Mouse (Mus musculus) thymus, postnatal 0 days (tissue): ENCODE measurements around the gene Carmil1. TPM values are rescaled to one million over a fixed set of nuclear protein-coding genes. Genes with fewer than 3 reads are reported as not detected.
"Not testable (repeated sequence)": the region's sequence is repeated elsewhere in the genome, so short reads cannot be mapped to it uniquely, and the experiment has no call there.

Experiments used
- DNase-seq: peaks from one replicate; pipeline ENCODE4 v3.0.0-alpha.2; 2015; ENCODE audit warnings: low spot score
- polyA plus RNA-seq: library from polyadenylated mRNA; unstranded; fragments of >200 nt; fragmentation: Nextera tagmentation; extraction: Ambion mirVana; gene quantifications from 2 replicates; pipeline ENCODE4 v1.2.1, GENCODE M21; 2015

Gene Carmil1
- polyA plus RNA-seq, 1 experiment from 2014 or later = 7.7 TPM

DNA sequence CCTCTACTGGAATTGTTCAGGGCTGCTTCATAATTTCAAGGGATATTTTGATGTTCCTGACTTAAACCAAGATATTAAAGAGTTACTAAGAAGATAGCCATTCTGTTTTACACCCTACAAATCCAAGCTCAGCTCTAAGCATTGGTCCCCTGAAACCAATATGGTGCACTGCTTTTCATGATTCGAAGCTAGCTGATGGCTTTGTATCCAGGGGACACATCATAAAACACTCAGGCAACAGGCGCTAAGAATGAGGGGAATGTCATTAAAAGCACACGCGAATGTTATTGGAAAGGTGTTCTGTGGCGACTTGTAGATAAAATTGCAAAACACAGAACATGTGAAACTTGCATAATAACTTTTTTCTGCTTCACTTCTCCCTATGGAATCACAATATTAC lies 174.8 kb downstream of the Carmil1 start:
- DNase-seq = no peak

DNA sequence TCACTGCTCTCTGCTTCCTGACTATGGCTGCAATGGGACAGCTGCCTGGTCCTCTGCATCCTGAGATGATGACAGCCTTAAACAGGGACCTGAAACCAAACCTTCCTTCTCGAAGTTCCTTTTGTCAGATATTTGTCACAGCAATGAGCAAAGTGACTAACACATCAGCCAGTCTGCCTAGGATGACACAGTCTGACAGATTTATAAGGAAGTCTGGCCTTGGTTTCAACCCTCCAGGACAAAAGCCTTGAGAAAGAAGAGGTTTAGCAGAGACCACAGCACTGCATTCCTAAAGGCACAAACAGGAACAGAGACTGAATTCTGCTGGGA lies 175.3 kb downstream of the Carmil1 start:
- DNase-seq = no peak

DNA sequence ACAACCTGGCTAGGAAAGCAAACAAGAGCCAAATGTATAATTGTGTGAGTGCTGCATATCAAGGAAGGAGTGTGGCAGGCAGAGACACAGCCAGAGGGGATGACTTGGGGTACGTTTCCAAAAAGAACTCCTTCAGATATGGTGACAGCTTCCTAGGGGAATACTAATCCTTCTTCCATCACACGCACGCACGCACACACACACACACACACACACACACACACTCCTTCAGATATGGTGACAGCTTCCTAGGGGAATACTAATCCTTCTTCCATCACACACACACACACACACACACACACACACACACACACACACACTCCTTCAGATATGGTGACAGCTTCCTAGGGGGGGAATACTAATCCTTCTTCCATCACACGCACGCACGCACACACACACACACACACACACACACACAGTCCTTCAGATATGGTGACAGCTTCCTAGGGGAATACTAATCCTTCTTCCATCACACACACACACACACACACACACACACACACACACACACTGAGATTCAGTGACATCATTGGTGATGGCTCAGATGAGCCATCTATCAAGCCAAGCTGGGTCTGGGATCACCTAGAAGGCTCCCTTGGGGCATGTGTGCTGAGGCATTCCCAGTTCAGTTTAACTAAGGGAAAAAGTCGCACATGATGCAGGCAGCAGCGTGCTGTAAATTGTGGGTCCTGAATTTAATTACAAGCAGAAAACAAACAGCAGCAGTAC lies 175.8 kb downstream of the Carmil1 start:
- not testable (repeated sequence) for DNase-seq

DNA sequence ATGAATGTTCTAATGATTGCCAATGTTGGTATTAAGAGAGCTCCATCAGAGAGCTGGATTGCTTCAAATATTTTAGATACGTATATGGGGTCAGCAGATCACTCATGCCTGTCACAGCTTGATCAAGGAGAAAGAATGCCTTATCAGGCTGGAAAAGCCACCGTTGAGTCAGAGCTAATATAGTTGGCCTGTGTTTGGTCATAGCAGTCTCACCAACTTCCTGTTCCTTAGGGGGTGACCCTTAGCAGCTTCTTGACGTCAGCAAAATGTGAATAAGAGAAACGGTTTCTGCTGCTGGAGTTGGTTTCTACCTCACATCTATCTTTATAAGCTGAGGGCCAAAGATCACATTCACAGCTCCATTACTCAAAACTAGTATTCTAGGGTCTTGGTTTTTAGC lies 176.6 kb downstream of the Carmil1 start:
- DNase-seq = no peak

DNA sequence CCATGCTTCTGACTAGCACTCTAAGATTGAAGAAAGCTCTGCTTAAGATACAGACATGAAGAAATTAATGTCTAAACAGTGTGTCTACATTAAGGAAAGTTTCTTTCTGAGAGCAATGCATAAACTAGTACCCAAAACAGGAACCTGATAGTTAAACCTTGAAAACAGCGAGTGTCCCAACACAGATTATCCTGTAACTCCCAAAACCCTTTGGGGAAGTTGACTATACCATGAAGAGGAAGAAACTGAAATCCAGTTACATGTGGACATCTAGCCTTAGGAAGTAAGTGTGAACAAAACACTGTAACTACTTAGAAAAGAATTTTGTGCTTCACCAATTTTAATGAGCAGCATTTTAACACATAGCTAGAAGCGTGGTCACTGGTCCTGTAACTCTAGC lies 177.4 kb downstream of the Carmil1 start:
- DNase-seq = no peak

DNA sequence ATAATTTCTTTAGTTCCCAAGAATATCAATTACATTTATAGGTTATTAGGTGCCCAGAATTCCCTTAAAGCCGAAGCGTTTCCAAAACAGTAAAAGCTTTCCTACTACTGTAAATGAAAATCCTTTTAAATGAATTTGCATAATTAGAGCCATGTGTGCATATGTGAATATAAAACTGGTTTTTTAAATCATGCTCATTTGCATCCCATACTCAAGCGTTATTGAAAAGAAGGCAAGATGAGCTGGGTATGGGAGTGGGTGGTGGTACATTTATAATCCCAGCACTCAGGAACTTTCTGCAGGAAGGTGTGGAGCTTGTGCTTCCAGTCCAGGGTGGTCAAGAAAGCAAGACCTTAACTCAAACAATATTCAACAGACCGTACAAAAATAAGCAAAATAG lies 178.3 kb downstream of the Carmil1 start:
- DNase-seq = no peak

DNA sequence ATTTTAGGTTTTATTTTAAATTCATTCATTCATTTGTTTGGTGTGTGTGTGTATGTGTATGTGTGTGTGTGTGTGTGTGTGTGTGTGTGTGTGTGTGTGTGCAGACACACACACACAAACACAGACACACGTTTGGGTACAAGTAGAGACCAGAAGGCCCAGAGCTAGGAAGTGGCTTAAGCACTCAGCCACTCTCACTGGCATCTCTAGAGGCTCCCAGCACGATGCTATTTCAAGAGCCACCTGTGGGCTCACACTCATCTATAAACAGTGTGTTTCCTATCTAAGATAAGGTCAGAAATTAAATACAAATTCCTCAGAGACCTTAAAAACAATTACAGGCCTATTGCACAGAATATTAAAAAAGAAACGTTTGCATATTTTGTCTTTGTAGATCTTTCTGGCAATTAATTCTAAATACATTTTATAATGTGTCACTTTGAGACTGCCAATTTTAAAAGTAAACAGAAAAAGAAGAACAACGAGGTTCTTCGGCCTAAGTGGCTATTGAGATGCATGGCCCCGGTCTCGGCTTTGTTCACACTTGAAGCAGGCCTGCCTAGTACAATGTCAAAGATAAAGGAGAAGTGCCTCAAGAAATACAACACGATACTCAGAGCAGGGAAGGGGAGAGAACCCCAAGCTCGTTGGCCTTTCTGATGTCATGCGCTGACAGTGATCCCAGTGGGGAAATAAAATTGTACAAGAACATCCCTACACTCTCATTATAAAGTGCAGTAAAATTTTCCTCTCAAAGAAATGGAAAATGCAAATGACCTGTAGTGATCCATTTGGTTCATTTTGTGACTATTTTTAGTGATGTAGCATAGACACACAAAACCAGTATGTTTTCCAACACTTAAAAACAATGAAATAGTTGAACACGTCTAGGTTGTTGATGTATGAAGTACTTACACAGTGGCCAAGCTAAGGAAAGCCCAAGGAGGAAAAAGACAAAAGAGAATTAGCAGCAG lies 179.2 kb downstream of the Carmil1 start:
- no peak for DNase-seq

DNA sequence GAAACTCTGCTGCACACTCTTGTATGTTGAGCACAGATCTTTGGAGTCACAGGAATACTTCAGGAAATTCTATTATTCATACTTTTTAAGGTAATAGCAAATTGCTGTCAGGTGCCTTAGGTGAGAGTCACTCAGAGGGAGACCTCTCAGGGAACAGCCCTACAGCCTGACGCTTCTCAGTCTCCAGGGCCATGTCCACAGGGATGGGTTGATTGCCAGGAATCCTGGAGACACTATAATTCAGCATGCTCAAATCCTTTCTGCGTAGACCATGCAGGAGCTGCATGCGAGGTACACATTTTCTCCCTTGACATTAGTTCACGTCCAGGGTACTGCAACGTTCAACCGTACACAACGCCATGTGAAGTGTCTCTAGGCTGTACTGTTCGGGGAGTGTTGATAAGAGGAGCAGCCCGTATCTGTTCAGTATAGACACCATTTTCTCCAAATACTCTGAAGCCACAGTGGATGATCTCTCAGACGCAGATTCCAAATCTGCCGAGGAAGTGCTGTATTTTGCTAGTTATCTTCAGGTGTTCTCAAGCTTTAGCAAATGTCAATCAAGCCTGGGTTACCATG lies 180.0 kb downstream of the Carmil1 start:
- no peak for DNase-seq

DNA sequence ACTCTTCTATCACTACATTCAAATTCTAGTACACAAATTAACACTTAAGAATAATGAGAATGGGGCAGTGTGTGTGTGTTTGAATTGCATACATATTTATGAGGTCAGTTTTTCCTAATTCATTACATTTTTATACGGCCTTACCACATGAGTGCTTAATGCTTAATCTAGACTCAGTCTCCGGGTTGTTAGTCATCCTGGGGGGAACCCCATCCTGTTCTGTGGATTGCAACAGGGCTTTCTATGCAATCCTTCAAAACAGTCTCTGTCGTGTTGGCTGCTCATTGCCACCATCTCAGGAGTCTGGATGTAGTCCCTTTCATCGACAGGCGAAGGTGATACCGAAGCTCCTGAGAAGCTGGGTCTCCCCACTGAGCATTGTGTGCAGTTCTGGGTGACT lies 184.0 kb downstream of the Carmil1 start:
- no peak for DNase-seq

DNA sequence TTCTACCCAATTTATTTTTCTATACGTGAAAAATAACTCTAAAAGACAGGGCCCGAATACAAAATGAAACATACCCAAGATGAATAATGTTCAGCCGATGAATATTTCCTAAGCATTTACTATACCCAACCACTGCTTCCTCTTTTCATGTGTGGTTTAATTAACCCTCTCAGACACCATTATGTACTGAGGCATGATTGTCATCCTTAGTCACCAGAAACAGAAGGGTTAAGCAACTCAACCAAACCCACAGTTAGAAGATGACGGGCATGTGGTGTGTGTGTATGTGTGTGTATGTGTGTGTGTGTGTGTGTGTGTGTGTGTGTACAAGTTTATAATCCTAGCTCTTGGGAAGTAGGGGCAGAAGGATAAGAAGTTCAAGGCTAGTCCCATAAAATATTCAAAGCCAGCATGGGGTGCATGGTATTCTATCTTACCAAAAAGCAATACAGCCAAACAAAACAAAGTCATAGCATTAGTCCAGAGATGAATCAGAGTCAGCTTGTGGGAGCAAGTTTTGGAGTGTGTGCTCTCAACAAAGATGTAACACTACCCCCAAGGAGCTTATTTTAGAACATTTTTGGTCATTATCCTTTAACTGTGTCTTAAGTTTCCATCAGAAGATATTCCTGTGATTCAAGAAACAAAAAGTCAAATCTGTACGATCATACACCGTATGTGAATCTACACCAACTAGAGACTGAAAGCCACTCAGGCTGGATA lies 185.6 kb downstream of the Carmil1 start:
- no peak for DNase-seq

DNA sequence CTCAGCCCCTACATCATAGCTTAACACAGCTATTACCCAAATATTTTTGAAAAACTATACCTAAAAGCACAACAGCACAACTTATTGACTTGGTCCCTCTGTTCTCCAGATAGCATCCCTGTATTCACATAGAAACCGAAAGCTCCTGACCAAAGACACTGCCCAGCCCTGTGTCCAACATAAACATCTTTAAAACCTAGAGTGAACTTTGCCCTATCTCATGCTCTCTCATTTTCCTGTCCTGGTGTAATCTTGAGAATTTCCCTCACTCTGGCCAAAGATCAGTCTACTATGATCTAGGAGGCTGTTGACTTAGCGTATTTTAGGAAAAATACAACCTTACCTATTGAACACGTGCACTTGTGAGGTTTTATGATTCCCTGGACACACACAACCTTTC lies 187.5 kb downstream of the Carmil1 start:
- DNase-seq = no peak

DNA sequence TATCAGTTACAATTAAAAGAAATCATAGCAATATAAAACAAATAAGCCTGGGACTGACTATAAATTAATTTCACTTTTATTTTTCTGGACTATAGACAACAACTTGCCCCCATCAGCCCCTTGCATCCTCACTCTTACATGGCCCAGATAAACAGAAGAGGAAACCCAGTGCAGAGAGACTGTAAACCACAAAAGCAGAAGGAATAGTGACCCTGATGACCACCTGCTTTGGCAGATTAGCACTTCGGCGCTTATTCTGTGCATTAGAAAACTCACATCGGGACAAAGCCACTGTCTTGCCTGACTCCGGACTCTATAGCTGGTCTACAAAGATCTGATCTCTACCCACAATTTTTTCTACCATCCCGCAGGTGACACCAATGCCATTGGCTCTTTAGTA lies 188.5 kb downstream of the Carmil1 start:
- no peak for DNase-seq

DNA sequence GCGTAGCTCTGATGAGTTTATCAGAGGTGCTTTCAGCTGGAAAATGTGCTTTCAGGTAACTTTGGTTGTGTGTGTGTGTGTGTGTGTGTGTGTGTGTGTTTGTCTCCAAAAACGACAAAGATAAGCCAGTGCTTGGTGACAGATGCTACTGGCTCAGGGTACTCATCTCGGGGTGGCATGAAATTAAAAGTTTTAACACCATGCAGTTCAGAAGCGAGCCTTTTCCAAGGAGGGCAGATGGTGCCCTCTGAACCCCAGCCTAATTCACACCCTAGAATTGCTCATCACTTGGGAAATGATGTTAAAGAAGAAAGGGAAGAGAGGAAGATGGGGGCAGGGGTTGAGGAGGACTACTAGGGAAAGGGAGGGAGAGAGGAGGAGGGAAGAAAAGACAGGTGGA lies 198.4 kb downstream of the Carmil1 start:
- no peak for DNase-seq

DNA sequence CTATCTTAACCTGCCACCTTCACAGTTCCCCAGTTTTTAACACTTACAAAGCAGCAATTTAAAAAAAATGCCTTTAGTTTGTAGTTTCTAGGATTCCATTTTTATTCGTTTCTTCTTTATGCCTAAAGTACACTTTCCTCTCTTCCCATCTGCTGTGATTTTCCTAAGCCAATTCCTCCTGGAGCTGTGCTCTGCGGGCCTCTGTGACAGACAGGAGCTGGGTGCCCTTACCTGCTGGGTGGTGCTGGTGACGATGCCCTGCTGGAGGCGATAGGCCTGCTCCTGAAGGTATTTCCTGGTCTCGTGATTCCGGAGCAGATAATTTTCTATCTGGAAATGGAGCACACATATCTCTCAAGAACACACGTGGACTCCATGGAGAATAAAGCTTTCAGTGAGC lies 198.9 kb downstream of the Carmil1 start:
- no peak for DNase-seq

DNA sequence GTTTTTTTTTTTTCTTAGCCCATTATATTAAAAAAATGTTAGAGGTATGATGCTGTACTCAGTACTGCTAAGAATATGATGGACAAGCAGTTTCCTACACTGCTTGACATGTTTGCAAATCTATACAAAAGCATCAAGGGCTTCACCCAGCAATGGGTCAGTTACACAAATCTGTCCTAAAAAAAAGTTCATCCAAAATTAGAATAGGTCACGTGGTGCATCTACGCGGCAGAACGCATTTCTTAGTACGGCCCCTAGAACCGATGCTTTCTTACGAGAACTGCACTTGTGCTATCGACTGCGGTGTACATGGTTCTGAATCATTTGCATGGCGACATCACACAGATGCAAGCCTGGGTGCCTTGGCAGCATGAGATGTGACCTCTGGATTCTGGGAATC lies 208.0 kb downstream of the Carmil1 start:
- DNase-seq = no peak

DNA sequence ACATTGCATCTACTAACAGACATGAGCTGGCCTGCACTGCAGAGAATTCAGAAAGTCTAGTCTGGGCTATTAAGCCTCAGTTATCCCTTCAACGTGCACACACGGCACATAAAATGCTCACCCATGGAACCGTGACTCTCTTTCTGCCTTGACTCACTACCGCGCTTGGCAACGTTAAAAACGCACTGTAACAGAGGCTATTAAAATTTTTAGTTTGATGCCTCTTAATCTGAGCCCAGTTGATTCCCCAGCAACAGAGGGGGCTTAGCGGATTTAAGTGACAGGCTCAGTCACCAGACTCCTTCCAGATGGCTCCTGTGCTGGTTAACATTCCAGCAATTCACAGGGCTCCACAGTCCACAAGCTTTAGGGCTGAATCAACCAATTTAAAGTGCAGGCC lies 213.0 kb downstream of the Carmil1 start:
- DNase-seq = no peak

DNA sequence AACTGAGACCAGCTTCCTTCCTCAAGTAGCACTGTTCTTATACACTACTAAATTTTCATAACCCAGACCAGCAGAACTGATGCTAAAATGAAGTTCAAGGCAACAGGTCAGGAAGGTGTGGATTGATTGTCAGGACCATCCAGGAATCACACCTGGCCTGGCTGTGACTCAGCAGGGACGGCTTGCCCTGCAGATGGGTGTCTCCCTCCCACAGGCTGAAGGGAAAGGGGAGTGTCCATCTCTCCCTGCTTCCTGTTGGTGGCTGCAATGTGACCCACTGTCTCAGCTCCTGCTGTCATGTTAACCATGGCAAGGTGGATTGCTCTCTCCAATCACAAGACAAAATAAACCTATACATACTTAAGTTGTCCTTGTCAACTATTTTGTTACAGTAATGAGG lies 215.1 kb downstream of the Carmil1 start:
- no peak for DNase-seq

DNA sequence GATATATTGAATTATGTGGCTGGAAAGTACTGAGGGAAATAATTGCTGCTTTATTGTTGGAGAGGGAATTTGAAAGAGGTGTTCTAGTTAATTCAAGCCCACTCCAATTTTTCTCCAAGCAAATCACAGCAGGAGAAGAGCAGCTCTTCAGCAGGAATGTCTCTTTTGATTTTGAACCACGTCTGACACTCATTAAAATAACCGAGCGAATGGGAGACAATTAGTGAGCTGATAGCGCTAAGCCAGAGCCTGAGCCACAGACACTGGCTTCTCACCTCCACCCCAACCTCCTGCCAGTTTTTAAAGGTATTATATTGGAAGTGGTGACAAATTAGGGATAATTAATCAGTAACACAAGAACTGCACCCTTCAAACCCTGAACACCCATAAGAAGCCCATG lies 217.8 kb downstream of the Carmil1 start:
- no peak for DNase-seq

DNA sequence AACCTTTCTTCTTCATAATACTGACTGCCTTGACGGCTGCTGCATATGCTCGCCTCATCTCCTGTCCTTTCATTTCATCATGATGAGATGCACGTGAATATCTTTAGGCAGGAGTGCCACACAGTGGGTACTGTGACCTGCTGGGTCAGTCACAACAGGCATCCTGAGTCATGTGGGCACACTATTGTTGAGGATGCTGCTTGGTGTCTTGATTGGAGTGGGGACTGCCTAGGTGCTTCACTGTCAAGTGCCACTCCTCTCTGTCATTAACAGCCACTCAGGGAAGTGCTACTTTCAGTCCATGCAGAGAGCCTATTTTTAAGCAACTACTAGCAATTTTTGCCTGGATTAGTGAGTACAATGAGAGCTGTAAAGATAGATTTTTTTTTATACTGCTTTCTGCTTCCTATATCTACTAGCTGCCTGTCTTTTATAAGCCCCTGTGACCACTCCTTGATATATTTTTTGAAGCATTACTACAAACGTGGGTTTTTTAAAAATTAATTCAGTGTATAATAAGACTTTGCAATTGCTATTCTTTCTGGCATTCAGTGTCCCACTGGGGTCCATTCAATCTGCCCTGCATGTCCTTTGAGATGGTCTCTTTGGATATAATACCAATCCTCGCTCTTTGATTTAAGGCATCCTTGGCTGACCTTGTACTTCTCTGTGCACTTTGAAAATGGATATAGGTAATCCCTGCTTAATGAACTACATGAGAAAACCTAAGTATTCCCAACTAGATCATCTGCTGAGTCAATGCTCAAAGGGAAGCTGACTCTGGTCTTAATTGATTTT lies 225.3 kb downstream of the Carmil1 start:
- no peak for DNase-seq

DNA sequence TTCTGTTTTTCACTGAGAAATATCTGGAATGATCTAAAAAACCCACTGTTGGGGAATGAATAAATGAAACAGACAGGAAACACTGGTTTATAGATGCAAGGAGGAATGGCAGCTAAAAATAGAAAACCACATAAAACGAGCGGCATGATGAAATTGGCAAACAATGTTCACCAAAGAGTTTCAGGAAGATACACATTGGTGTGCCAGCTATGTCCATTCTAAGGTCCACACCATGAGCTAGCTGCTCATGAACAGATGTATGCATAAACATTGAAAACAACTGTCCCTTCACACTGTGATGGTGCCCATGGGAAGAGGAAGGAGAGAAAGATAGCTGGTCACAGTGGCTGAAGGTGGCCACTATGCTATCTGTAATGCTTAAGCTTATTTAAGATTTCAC lies 229.1 kb downstream of the Carmil1 start:
- no peak for DNase-seq

DNA sequence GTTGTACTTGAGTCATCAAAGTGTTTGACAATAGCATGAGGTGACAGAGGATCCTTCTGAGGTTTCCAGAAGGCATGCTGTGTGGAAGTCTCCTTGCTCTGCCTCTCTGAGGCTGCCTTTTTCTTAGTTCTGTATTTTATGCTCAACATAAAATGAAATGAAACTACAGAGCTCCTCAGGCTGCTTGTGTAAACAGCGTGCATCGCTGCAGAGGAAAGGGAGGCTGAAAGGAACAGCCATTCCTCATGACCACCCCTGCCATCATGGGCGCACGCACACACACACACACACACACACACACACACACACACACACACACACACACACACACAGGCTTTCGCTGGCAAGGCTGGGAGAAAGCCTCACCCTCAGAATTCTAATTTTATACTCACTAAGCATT lies 230.3 kb downstream of the Carmil1 start:
- DNase-seq = no peak
